In genomic region chr1:190127878-190128277, GRCm38 (mm10) we compare ENCODE assay signal across 13 mouse cellular contexts. TPM values are rescaled to one million over a fixed set of nuclear protein-coding genes. Genes with fewer than 3 reads are reported as not detected.
DNase-seq lines count a peak whose midpoint lies in the region; ATAC-seq lines count a peak whose summit lies in the region.
"Had no signal": no experiment of that assay in that cellular context is flagged by ENCODE, and none has a peak within 500 bp of the region (broad histone marks: within the 10 kb centered on the region; RNA-seq: fewer than 3 reads in every experiment).

No protein-coding gene starts in this region.

- no peak for ATAC-seq in limb, embryonic 13.5 days (ENCODE audit: low FRiP score, low read depth)
- ATAC-seq in embryonic facial prominence, embryonic 15.5 days (ENCODE audit: insufficient number of reproducible peaks, low FRiP score, low TSS enrichment, low read depth): no peak
- ATAC-seq: activated CD4-positive, CD25-positive, alpha-beta regulatory T cell, adult 4 months; forebrain, postnatal 0 days had no signal

- no peak for DNase-seq in limb, embryonic 10.5 days (ENCODE audit: low spot score)
- peak; percentile 73 for DNase-seq in adrenal gland, postnatal 10 days
- peak; percentile 65 for DNase-seq in heart, postnatal 4 days
- no peak for DNase-seq in spleen, postnatal 36 days (ENCODE audit: low spot score in 2 of 2)
- DNase-seq in right cerebral cortex, adult 2 months (ENCODE audit: low spot score in 2 of 2): no peak
- no peak for DNase-seq in right cerebral cortex, postnatal 25 days
- DNase-seq: forebrain, postnatal 0 days; lung, postnatal 4 days; thymus, postnatal 25 days had no signal

- H3K4me3 ChIP-seq in limb, embryonic 13.5 days: no peak overlapping the region
- no peak overlapping the region for H3K4me3 ChIP-seq in limb, embryonic 10.5 days
- no peak overlapping the region for H3K4me3 ChIP-seq in embryonic facial prominence, embryonic 15.5 days (replicated peaks)
- H3K4me3 ChIP-seq: embryonic facial prominence, embryonic 13.5 days had no signal

- no peak overlapping the region for H3K27ac ChIP-seq in limb, embryonic 13.5 days
- no peak overlapping the region for H3K27ac ChIP-seq in limb, embryonic 10.5 days
- 0 out of 2 replicates have a peak overlapping the region, but pooled peaks have one; percentile 28 for H3K27ac ChIP-seq in embryonic facial prominence, embryonic 15.5 days (replicated peaks)
- H3K27ac ChIP-seq: embryonic facial prominence, embryonic 13.5 days had no signal

- no peak overlapping the region for H3K4me2 ChIP-seq in limb, embryonic 13.5 days (replicated peaks)
- H3K4me2 ChIP-seq in embryonic facial prominence, embryonic 15.5 days (replicated peaks): no peak overlapping the region

- H3K9ac ChIP-seq in limb, embryonic 13.5 days: 0 out of 2 replicates have a peak overlapping the region, but pooled peaks have one; percentile 4
- no peak overlapping the region for H3K9ac ChIP-seq in embryonic facial prominence, embryonic 15.5 days
- H3K9ac ChIP-seq: embryonic facial prominence, embryonic 13.5 days; forebrain, postnatal 0 days had no signal

- H3K4me1 ChIP-seq in limb, embryonic 13.5 days: peaks cover 14% of the 10 kb centered on the region; the same call in 1 of the 2 replicates
- H3K4me1 ChIP-seq in limb, embryonic 10.5 days: peaks cover 20% of the 10 kb centered on the region
- H3K4me1 ChIP-seq in embryonic facial prominence, embryonic 15.5 days: peaks cover 14% of the 10 kb centered on the region

- no peaks in the 10 kb centered on the region for H3K9me3 ChIP-seq in limb, embryonic 13.5 days
- no peaks in the 10 kb centered on the region for H3K9me3 ChIP-seq in limb, embryonic 10.5 days (replicated peaks)
- H3K9me3 ChIP-seq in embryonic facial prominence, embryonic 15.5 days (replicated peaks): no peaks in the 10 kb centered on the region
- H3K9me3 ChIP-seq: embryonic facial prominence, embryonic 13.5 days had no signal

- peaks cover 3% of the 10 kb centered on the region; the same call in 1 of the 2 replicates for H3K27me3 ChIP-seq in limb, embryonic 13.5 days
- H3K27me3 ChIP-seq in limb, embryonic 10.5 days (ENCODE audit: low read depth, poor library complexity, severe bottlenecking): 0 out of 2 replicates have a peak, but pooled peaks cover 3% of the 10 kb centered on the region
- no peaks in the 10 kb centered on the region for H3K27me3 ChIP-seq in embryonic facial prominence, embryonic 15.5 days

- H3K36me3 ChIP-seq in limb, embryonic 13.5 days: no peaks in the 10 kb centered on the region
- H3K36me3 ChIP-seq in limb, embryonic 10.5 days: no peaks in the 10 kb centered on the region
- no peaks in the 10 kb centered on the region for H3K36me3 ChIP-seq in embryonic facial prominence, embryonic 15.5 days
- H3K36me3 ChIP-seq: embryonic facial prominence, embryonic 13.5 days had no signal

- 51% methylated on average over 5 of the region's 5 CpGs for WGBS in limb, embryonic 13.5 days
- 47% methylated on average over 5 of the region's 5 CpGs for WGBS in limb, embryonic 10.5 days
- 49% methylated on average over 5 of the region's 5 CpGs for WGBS in embryonic facial prominence, embryonic 15.5 days

RNA-seq across cellular contexts. Expression of gene Prox1, which starts 42.6 kb away (rescaled TPM):
- polyA plus RNA-seq in limb, embryonic 13.5 days (2015; fragmentation: Nextera tagmentation; extraction: Ambion mirVana): 3.2 and 3.7 TPM in 2 replicates
- polyA plus RNA-seq in limb, embryonic 10.5 days (2016; fragmentation: Nextera tagmentation; extraction: Ambion mirVana): 0.28 and 0.46 TPM in 2 replicates
- 10 to 100 TPM; 25.6 to 31.7 TPM for total RNA-seq in adrenal gland, postnatal 10 days (2021)
- polyA plus RNA-seq in embryonic facial prominence, embryonic 15.5 days (2015; fragmentation: Nextera tagmentation; extraction: Ambion mirVana): 2.4 and 3.3 TPM in 2 replicates
- total RNA-seq in heart, postnatal 4 days (2021): 10 to 100 TPM; 57.6 to 58.0 TPM

Comparison
In these comparisons a context has a peak if more than half of its experiments do, and no peak if none do; other contexts are left out.
1. DNase-seq: peak in adrenal gland, postnatal 10 days (single experiment) and heart, postnatal 4 days (single experiment); none in limb, embryonic 10.5 days (single experiment), spleen, postnatal 36 days (0 of 2), right cerebral cortex, adult 2 months (0 of 2) and right cerebral cortex, postnatal 25 days (single experiment).